Mouse (Mus musculus): Measurements from ENCODE around the gene Slf2.
A peak's percentile ranks its signal among the peaks of the same experiment; 100 is the strongest.

Gene Slf2

DNA sequence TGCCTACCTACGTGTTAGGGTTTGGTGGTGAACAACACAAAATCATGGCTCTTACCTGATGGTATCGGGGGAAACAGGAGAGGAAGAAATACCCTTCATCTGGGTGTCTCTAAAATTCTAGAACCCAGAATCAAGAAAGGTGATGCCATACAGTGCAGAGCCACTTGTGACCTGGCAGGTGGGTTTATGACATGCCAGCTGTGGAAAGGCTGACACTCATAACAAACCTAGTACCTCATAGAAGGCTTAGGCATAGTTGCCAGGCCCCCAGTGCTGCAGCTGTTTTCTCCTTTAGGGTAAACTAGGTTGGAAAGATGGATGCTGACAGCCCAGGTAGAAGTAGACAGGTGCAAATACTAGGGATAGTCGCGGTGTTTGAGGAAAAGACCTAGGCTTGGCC lies 53.5 kb downstream of the Slf2 start:
- no peak for DNase-seq (ENCODE audit: low read depth, low spot score)

DNA sequence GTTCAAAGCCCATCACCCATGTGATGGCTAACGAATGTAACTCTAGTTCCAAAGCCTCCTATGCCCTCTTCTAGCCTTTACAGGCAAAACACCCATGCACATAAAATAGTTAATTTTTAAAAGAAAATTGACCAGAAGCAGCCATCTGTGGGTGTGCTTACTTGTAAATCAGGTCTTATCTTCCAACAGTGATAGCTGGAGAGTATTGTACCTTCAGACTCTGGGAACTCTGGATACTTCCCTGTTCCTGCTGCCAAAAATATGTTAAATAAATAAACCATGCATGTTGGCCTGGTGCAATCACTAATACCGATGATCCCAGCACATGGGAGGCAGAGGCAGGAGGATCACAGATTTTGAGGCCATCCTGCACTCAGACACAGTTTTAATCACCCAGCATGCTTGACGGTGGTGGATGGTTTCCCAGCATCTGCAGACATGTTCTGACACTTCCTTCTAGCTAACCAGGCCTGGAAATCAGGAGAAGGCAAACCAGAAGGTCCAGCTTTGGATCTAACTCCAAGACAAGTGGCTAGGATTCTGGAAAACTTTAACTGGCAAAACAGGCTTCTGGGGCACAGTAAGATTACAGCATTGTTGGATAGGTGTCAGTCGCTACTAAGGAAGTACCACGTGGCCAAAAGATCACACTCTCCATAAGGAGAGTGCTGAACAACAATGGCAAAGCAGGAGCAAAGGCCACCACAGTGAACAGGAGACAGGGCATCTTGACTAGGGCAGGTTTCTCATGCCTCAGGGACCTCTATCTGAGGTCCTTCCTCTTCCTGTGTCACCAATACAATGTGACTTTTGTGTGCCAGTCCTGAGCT lies 54.4 kb downstream of the Slf2 start:
- DNase-seq (ENCODE audit: low read depth, low spot score), result no peak

DNA sequence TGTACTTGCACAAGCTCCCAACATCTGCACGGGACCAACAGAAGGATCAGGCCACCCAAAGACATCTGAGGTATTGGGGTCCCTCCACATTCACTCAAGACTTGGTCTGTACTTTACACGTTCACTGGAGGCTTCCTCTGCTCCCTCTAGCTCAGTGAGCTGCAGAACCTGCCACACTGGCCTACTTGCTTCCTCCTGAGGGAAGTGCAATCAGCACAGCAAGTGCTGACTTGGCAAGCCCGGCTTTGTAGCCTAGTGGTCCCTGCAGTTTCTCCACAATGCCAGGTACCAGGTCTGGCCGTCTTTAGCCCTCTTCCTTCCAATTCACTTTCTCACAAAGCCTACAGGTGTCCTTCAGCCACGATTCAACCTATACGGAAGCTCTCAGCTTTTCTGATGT lies 56.1 kb downstream of the Slf2 start:
- DNase-seq (ENCODE audit: low read depth, low spot score), result no peak

DNA sequence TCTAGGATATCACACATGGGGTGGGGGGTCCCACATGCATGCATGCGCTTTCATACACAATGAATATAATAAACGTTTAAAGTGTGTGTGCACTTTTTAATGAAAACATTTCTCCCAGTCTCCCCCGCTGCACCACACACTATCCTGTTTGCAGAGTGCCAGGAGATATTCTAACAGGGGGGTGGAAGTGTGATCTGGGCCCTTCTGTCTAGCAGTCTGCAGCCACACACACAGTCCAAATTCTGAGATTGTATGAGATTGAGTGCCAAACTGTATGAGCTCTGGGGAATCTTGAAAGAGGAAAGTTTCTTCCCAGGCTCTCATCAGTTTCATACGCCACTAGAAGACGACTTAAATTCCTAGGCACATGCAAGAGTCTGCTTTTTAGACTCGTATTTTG lies 56.9 kb downstream of the Slf2 start:
- no peak for DNase-seq (ENCODE audit: low read depth, low spot score)

DNA sequence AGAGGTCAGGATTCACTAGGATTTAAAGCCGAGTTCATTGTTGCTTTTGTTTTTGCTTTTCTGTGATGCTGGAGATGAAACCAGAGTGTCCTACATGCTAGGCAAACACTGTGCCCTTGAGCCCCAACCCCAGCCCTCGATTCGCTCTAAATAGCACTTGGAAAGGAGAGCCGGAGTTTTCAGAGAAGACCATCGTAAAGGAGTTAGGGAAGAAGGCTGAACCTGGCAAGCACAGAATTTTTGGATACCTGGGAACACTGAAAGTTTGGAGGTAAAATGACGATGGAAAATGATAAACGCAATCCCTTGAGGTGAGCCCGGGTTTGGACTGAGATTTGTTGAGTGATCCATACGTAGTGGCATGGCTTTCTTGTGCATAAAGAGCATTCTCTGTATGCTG lies 57.4 kb downstream of the Slf2 start:
- DNase-seq (ENCODE audit: low read depth, low spot score), result no peak

DNA sequence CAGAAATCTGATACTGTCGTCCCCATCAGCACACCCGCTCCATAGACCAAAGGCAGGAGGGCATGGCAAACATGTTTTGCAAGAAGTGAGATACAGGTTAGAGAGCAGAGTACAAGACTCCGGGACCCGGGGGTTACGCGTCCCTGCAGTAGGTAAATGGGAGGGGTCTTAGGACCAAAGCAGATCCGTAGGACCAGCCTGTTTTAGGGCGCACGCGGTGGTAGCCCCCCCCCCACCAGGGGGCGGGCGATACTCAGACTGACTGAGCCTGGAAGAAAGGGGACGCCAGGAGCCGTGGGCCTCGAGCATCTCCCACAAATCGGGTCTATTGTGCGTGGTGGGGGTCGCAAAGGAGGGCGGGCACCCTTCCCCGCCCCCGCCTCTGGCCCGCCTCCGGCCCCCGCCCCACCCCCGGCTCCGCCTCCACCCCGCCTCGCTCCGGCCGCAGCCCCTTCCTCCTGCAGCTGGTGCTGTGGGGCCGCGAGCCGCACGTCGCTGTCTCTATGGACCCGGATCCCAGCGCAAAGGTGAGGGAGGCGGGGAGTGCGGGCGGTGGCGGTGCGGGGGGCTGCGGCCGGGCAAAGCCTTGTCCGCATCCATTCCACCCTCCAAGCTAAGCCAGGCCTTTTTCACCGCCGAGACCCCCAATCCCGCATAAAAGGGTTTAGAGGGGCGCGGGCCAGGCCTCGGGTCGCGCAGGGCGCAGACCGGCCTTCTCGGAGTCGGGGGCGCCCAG lies 58.0 kb downstream of the Slf2 start, which contains the start of gene Sema4g:
Sema4g (plus strand) TSS at position 271 of the 736 bp plus-strand sequence.
- DNase-seq (ENCODE audit: low read depth, low spot score), result peak; percentile 29

DNA sequence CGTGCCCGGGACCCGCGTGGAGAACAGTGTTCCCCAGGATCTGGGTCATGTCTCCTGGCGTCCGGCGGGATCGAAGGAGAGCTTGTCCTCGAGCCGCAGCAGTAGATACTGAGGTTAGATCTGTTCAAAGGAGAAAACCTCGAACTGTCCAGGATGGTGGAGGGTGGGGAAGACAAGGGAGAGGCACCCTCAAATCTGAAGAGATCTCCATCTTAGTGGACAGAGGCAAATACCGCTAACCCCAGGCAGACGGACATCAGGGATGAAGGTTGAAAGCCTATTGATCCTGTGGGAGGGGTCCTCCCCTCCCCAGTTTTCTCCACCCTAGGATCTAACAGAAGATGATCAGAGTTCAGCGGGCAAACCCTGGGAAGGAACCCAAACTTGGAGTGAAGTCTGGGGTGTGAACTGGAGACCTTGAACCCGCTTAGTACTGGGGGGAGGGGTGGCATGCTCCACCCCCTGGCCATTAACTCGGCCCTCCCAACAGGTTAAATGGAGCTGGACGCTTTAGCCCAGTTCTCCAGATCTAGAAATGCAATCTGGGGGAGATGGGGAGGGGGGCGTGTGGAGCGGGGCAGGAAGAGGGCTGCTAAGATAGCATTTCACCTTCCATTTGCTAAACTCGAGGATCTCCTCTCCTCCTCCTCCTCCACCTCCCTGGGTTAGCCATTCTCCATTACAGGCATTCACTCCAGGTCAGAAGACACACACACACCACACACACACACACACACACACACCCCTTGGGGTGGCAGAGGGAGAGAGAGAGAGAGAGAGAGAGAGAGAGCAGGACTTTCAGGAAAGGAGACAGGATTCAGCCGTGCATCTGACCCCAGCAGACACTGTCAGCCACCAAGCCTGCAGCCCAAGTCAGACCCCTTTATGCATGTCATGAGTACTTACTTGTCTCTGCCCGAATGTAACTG lies 58.9 kb downstream of the Slf2 start:
- DNase-seq (ENCODE audit: low read depth, low spot score), result no peak

DNA sequence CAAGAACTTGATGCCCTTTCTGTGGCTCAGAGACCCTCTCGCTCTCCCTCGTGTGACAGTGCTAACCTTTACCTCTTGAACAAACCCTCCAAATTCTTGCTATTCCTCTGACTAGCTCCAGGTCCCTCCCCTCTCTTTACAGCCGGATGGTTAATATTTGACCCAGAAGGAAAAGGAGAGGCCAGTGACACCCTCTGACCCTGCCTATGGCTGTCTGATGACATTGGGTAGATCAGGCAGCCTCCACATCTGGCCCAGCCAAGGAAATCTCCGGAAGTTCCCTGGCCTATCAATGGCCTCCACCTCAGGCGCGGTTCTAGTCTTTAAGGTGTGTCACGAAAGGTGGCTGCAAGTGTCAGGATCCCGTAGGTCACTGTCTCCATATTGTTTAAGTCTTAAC lies 60.1 kb downstream of the Slf2 start:
- DNase-seq (ENCODE audit: low read depth, low spot score), result no peak

DNA sequence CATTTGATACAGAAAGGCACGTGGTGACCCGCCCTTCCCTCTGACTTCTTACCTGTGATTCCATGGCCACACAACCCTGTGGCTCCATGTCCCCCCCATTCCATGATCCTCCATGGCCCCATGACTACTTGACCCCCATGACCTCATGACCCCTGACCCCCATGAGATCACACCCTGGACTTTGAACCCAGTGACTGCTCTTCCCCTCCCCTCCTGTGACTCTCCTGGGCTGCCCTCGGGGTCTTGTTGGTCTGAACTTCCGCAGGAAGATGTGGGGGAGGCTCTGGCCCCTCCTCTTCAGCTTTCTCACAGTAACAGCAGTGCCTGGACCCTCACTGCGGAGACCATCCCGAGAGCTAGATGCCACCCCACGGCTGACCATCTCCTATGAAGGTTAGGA lies 61.3 kb downstream of the Slf2 start:
- no peak for DNase-seq (ENCODE audit: low read depth, low spot score)

DNA sequence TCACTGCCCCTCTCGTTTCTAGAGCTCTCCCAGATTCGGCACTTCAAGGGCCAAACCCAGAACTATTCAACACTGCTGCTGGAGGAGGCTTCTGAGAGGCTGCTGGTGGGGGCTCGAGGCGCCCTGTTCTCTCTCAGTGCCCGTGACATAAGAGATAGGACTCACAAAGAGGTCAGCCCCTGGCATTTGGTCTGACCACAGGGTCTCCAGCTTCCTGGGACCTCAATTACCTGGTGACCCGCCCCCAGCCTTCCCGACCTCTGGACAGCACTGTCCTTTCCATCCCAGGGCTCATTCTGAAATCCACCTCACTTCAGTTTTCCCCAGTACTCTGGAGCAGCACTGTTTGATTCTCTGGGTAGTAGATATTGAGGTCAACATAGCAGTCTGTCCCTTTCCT lies 61.8 kb downstream of the Slf2 start:
- no peak for DNase-seq (ENCODE audit: low read depth, low spot score)

DNA sequence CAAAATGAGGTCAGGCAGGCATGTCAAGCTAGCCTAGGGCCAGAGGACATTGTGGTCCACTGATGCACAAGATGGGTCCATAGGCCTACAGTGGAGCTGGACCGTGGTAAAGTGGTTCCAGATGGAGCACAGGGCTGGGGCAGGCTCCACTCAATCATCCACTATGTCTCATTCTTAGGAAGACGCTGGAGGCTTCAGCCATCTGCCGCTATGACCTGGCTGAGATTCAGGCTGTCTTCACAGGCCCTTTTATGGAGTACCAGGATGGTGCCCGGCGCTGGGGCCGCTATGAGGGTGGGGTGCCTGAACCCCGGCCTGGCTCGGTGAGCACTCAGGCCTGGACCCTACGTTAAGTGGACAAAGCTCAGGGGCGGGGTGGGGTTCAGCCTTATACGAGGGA lies 66.8 kb downstream of the Slf2 start:
- DNase-seq (ENCODE audit: low read depth, low spot score), result no peak

DNA sequence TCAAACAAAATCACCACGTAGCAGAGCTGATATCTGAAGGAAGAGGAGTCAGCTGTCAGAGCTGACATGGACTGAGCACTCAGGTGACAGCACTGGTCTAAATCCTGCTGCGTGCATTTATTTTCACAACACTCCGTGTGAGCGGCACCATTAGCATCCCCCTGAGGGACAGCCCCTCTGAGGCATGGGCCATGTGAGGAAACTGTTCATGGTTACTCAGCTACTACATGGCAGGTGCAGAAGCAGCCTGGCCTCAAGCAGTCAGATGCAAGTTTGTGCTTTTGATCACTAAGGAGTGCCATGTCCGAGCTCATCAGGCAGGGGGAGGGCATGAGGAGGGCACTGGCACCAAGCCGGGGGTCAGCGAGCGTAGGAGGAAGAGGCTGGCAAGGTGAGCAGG lies 68.7 kb downstream of the Slf2 start:
- DNase-seq (ENCODE audit: low read depth, low spot score), result no peak

DNA sequence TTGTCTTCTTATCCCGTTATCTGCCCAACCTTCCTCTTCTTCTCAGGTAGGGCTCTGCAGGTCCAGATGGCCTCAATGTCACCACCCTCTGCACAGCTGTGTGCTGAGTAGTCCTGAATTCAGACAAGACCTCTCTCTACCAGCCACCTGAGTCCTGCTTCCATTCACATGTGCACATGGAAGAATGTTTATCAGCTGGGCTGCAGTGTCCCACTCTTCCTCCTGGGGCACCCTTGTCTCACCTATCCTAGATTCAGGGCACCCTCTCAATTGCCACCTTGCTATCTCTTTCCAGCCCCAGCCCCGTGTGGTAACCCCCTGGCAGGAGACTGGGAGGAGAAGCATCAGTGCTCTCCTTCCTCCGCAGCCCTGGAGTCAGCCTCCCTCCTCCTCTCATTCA lies 71.3 kb downstream of the Slf2 start:
- no peak for DNase-seq (ENCODE audit: low read depth, low spot score)

DNA sequence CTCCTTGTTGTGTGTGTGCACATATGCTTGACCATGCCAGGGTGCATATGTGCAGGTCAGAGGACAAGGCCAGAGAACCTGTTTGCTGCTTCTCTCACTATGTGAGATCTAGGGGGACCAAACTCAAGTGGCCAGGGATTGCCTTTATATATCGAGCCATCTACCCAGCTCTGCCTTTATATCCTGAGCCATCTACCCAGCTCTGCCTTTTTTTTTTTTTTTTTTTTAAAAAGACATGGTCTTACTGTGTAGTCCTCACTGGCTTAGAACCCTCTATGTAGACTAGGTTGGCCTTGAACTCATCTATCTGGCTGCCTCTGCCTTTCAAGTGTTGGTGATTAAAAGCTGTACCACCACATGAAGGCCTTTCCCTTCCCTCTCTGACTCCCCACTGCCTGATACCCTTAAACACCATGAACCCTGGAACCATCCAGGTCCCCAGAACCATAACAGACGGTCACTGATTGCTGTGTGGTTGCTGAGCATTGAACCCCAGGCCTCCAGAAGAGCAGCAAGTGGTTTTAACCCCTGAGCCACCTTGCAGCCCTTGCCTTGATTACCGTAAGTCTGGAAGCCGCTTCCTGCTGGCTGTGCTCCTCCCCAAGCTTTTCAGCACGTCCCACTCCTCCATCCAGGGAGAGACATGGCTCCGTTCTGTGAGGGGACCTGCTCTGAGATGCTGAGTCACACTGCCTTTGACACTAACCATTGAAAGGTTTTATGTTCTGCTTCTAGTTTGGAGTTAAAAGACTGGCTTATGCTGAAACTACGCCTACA lies 73.0 kb downstream of the Slf2 start:
- DNase-seq (ENCODE audit: low read depth, low spot score), result no peak

DNA sequence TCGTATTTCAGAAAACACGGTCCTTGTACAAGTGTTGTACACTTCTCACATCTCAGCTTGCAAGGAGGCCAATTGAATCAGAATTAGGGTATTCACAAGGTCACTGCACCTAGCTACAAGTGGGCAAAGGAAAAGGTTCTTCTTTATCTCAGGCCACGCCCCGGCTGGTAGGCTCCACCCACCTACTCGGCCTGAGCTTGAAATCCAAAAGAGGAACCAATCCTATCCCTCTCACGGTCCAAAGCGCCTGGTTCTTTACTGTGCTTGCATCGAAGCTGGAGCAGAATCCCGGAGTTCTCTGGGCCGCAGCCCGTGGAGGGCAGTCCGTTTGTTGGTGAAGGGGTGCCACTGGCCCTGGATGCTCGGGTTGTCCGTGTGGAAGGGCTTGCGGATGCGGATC lies 74.5 kb downstream of the Slf2 start, which contains the start of gene Twnk:
Twnk (plus strand) TSS at position 220 of the 400 bp plus-strand sequence.
- DNase-seq (ENCODE audit: low read depth, low spot score), result peak; percentile 53

DNA sequence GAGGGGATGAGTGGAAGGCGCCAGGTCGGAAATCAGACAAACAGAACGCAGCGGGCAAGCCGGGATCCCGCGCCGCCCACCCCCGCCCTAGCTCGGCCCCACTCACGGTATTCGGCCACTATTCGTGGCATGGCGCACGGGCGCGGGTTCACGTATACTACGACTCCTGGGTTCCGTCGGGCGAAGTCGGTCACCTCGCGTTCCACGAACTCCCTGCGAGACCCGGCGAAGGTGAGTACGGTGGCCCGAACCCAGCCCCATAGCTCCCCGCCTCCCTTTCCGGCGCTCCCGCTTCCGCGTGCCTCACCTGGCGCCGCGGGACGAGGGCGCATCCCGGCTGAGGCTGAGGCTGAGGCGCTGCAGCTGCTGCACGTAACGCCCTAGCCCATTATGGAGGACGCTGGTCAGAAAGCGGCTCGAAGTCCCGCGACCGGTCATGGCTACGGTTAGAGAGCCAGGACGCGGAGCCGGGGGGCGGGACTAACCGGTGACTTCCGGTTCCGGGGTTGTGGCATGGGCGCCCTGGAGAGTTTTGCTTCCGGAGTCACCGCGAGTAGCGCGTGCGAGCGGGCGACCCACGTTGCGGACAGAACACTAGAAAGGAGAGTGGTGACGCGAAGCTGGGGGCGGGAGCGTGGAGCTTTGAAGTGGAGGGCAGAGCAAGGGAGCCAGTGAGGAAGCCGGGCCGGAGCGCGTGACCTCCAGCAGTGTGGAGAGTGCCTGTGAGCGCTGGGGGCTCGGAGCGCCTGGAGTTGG lies 75.2 kb downstream of the Slf2 start, which contains the start of gene Mrpl43:
Mrpl43 (minus strand) TSS at position 486 of the 756 bp plus-strand sequence.
- DNase-seq (ENCODE audit: low read depth, low spot score), result peak; percentile 96

DNA sequence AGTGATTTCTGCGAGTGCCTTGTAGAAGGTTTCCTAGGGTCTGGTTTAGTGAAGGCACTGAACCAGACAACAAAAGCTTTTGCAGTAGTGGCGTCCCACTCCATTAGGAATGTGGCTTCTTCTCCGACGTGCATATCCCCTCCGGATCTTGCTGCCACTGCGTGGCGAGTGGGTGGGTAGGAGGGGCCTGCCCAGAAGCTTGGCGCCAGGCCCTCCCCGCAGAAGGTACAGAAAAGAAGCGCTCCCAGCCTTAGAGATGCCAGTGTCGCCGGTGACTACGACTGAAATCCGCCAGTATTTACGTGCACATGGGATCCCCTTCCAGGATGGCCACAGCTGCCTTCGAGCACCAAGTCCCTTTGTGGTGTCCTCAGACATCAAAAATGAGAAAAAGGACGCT lies 76.1 kb downstream of the Slf2 start:
- DNase-seq (ENCODE audit: low read depth, low spot score), result peak; percentile 50

DNA sequence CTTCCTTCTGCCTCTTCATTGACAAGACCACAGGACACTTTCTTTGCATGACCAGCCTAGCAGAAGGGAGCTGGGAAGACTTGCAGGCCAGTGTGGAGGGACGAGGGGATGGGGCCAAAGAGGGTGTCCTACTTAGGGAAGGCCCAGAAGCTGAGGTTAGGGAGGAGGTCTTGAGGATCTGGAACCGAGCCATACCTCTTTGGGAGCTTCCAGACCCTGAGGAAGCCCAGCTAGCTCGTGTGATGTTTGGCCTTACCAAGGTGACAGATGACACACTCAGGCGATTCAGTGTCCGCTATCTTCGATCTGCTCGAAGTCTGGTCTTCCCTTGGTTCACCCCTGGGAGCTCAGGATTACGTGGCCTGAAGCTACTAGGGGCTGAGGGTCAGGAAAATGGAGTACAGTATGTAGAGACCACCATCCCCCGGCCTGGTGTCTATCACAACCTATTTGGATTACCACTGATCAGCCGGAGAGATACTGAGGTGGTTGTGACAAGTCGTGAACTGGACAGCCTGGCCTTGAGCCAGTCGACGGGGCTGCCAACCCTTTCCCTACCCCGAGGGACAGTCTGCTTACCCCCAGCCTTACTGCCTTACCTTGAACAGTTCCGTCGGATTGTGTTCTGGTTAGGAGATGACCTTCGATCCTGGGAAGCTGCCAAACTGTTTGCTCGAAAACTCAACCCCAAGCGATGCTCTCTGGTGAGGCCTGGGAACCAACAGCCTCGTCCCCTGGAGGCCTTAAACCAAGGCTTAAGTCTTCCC lies 76.7 kb downstream of the Slf2 start:
- DNase-seq (ENCODE audit: low read depth, low spot score), result no peak

DNA sequence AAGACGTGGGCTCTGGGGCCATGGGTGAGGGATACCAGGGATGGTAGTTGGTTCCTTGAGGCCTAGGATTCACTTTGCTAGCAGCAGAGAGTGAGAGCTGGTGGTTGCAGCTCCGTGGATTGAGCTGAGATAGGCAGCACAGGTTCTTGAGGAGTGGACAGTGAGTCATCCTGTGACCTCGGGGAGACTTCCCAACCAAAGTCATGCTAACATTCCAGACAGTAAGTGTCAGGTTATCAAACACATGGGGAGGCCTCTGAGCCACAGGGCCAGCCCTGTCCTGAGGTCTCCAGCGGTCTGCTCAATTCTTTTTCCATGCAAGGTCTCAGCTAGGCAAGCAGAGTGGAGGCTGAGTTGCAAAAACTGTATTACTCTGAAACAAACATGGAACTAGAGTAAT lies 79.7 kb downstream of the Slf2 start:
- DNase-seq (ENCODE audit: low read depth, low spot score), result no peak
